Mouse (Mus musculus): ENCODE measurements at regions not wholly inside any gene's neighbourhood (a gene's known extent, or its start where the extent isn't known, plus 50 kb on each side); places are given as distances from the start of the nearest gene placed in this dataset.

GRCm38 (mm10) chr5:75248279-75248678 is 96.2 kb downstream of the Pdgfra start:
- DNase-seq = no peak

DNA sequence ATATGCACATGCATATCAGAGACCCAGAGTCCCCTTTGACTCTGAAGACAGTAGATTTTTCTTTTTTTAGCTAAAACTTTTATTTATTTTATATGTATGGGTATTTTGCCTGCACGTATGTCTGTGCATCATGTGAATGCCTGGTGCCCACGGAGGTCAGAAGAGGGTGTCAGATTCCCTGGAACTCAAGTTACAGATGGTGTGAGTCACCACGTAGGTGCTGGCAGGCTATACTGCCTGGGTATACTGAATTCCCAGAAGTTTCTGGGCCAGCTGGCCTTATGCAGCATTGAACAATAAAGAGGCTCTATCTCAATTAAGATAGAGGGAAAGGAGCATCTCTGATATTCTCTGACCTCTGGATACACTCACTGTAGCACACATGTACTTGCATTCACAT is 97.6 kb downstream of the Pdgfra start:
- no peak for DNase-seq

DNA sequence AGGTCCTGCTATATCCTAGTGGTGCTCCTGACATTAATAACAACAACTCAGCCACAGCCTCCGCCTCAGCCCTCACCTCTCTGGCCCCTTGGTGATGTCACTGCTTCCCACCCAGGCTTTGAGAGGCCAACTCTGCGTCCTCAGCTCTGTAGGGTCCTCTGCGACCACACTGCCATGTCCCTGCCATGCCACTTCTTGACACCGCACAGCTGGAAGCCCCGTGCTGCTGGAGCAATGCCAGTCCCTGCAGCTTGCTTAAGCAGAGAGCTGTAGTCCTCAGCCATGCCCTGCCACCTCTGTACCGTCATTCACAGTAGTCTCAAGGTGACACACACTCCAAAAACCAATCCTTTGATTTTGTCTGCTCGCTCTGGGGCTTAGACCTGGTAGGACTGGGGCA is 101.3 kb downstream of the Pdgfra start:
- DNase-seq = peak in 1 of 2 experiments; percentile 25

DNA sequence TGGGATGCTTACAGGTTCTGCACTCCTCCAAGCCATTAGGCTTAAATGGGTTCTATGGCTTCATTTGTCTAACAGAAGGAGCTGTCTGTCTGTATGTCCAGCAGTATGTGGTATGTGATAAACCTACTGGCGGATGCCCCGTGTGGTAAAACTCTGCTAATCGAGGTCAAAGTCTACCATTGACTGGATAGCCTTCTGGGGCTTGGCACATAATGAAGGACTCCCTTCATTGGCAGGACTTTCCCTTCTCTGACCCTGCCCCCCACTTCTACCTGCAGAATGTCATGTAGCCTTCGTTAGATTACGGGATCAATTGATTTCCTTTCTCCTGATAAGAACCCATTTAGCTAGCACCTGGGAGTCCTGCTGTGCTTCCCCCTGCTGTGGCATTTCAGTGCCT is 101.7 kb downstream of the Pdgfra start:
- no peak for DNase-seq

- DNase-seq = no peak
These were observed 104.1 kb downstream of the Pdgfra start for GRCm38 (mm10) chr5:75256186-75256585.

DNA sequence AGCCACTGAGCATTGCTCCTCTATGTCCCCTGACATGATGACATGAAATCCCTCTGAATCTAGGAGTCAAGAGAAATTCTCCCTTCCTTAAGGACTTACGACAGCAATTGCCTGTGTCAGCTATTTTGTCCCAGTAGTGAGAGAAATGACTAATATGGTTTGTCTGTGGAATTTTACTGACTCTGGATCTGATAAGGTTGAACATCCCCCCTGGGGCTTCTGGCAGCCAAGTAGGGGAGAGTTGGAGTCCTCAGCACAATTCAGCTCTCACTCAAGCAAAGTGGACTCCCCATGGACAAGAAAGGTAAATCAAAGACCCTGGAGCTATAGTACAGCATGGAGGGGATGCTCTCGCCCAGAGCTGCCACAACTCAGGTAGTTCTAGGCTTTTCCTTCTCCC is 105.0 kb downstream of the Pdgfra start:
- no peak for DNase-seq

GRCm38 (mm10) chr5:75260247-75260646 is 108.2 kb downstream of the Pdgfra start:
- no peak for DNase-seq

- no peak for DNase-seq
These were observed 114.1 kb downstream of the Pdgfra start for GRCm38 (mm10) chr5:75266111-75266676.

DNA sequence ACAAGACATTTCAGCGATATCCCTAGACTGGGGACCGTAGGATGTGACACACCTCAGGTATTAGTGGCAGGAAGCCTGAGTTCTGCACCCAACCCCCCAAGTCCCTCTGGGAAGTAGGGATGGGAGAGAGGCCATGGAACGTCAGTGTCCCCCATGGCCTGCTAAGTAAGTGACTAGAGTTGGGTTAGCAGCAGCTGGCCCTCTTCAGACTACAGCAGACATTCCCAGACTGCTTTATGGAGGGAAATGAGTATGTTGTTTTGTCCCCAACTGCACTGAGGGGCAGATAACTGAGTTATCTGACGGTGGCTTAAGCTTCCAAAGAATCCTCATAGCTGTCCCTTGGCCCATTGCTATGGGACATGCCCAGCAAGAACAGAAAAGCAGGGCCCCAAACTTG is 114.8 kb downstream of the Pdgfra start:
- DNase-seq = no peak

GRCm38 (mm10) chr5:75267766-75268165 is 115.7 kb downstream of the Pdgfra start:
- no peak for DNase-seq

GRCm38 (mm10) chr5:75278041-75278440 is 125.9 kb downstream of the Pdgfra start:
- no peak for DNase-seq

GRCm38 (mm10) chr5:75279561-75280171 is 127.6 kb downstream of the Pdgfra start:
- DNase-seq = no peak

DNA sequence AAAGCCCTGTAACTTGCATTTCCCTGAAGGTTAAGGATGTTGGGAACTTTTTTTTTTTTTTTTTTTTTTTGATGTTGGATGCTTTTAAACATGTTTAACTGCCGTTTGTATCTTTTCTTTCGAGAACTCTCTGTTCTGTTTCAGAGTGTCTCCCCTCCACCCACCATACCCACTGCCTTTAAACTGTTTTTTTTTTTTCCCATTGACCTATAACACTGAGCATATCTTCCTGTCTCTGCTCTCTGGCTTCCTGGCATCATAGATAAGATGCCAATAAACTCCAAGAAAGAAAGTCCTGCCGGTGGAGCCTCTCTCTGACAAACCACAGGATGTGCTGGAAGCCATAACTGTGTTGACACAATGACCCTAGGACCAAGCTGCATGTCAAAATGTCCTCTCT is 128.6 kb downstream of the Pdgfra start:
- DNase-seq = no peak

DNA sequence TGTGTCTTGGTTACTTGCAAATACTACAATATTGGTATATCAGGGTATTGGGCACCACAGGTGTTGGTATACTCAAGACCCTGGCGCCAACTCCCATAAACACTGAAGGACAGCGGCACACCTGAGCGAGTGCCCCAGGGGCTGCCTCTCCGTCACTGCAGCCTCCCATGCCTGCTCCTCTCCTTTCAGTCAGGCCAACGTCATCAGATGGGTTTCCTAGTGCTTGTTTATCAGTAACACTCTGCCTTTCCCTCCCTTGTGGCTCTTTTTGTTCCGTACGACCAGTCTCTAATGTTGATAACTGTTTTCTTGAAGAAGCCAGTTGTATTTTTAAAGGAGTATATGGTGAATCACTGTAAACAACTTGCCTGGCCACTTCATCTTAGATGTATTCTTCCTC is 129.4 kb downstream of the Pdgfra start:
- no peak for DNase-seq

DNA sequence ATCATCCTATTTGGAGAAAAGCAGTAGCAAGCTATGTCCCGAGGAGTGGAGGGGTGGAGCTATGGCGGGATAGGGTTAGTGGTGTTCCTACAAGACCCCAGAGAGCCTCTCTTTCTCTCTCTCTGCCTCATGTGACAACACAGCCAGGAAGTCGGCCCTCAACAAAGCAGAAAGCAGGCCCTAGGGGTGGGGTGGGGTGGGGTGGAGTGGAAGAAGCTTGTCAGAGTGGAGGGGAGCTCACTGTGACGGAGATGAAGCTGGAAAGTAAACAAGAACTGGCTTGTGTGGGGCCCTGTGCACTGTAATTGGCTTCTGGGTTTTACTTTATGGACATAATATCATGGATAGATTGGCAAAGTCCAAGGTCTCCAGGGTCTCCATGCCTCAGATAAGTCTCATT is 130.5 kb downstream of the Pdgfra start:
- no peak for DNase-seq

GRCm38 (mm10) chr5:75283841-75284240 is 131.7 kb downstream of the Pdgfra start:
- DNase-seq = no peak

- no peak for DNase-seq
These were observed 133.9 kb downstream of the Pdgfra start for GRCm38 (mm10) chr5:75285950-75286349.

- no peak for DNase-seq
These were observed 143.6 kb downstream of the Pdgfra start for GRCm38 (mm10) chr5:75295676-75296075.

DNA sequence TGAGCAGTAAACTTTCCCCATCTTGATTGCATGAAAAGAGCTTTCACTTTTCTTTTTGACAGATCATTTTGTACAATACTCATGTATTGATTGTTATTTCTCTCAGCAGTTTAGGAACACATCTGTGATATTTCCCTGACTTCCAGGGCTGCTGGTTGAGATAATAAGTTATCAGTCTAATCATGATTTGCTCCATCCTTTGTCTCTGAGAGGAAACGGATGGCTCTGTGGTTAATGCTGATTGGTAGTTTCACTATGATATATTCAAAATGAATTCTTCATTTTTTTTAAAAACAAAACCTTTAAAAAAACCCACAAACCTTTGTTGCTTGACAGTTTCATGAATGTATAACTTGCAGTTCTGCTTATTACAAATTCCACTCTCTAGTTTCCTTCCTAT is 160.8 kb downstream of the Pdgfra start:
- DNase-seq = no peak

DNA sequence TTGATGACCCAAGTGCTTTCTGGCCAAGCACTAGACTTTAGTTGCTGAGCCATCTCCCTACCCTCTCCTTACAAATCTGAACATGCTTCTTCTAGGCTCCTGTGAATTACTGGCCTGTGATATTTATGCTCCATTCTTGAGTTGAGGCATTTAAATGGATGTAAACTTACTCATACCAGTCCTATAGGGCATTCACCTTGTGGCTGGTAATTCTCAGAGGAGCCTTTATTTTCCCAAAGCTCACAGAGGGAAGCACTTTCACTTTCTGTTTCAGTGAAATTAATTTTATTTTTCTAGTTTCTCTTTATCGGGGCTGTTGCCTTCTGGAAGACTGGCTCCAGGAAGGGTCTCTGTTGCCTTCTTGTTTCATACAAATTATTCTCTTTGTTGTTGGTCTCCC is 163.9 kb downstream of the Pdgfra start:
- DNase-seq = no peak

DNA sequence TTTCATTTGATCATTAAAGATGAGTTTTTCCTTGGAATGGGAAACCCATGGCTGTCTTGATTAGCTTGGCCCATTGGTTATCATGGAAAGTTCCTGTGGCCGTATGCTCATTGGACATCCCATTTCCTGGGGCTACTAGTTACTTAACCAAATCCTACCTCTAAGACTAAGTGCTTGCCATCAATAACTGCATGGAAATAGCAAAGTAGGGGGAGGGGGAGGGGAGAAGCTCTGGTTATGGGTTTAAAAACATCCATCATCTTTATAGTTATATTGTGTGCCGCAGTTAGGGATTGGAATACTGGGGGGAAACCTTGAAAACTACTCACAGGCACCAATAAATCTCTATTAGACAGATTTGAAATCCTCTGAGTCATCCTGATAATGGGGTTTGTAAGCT is 168.4 kb downstream of the Pdgfra start:
- no peak for DNase-seq

- DNase-seq = no peak
These were observed 182.0 kb downstream of the Pdgfra start for GRCm38 (mm10) chr5:75334050-75334449.

DNA sequence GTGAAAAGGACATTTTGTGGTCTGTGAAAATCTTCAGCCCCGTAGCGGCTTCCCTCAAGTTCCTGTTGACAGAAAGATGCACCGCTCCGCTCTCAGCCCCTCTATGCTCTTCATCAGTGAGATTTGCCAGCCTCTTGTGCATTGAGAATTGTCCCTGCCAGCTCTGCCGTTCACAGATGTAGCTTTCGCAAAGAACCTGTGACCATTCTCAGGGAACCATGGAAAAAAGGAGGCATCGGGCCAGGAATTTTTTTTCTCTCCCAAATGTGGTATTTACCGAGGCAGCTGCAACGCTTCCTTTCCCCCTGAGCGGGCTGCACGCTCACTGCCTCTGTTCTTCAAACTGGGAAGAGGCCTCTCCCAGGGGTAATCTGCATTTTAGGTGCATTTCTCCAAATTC is 184.4 kb downstream of the Pdgfra start:
- DNase-seq = no peak

- DNase-seq = no peak
These were observed 186.3 kb downstream of the Pdgfra start for GRCm38 (mm10) chr5:75338439-75338838.

DNA sequence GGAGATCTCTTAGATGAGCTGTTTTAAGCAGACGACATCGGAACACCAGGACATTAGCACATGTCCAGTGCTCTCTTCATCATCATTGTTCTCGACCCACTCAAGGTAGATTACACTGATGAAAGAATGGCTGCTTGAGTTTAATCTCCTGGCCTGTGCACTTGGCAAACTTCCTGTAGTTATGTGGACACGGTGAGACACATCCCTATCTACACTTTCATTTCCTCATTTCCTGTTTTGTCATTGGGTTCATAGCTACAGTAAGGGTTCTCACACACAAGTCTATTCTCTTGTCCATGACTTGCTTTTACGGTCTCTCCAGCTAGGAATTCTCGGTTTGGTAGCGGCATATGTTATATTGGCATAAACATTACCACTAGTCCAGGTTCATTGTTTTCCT is 190.5 kb downstream of the Pdgfra start:
- no peak for DNase-seq
